Mouse (Mus musculus) hindbrain, embryonic 16.5 days (tissue): ENCODE measurements at regions not wholly inside any gene's neighbourhood (a gene's known extent, or its start where the extent isn't known, plus 50 kb on each side); places are given as distances from the start of the nearest gene placed in this dataset.

ENCODE experiments used
- ATAC-seq: fragments of 200-750 bp; cut with Nextera tagmentation; 2 replicates; pipeline ENCODE4 v1.8.0; 2017; ENCODE audit warnings: moderate TSS enrichment, moderate library complexity
- H3K27ac ChIP-seq: fragments of 300-500 bp; sonication (generic); 2 replicates; pipeline ENCODE4 v1.5.1; 2014; ENCODE audit warnings: low read depth, mild to moderate bottlenecking, control low read depth, low read length, moderate library complexity
- H3K27me3 ChIP-seq: fragments of 300-500 bp; sonication (generic); replicated peaks from 2 replicates; pipeline ENCODE4 v1.6.1; 2014; ENCODE audit warnings: low read length; ENCODE audit not compliant: control insufficient read depth, insufficient read depth
- H3K36me3 ChIP-seq: fragments of 300-500 bp; sonication (generic); 2 replicates; pipeline ENCODE4 v1.6.1; 2014; ENCODE audit warnings: mild to moderate bottlenecking, low read length, moderate library complexity, mixed read lengths; ENCODE audit not compliant: control insufficient read depth, insufficient read depth
- H3K4me1 ChIP-seq: fragments of 300-500 bp; sonication (generic); 2 replicates; pipeline ENCODE4 v1.6.1; 2014; ENCODE audit warnings: low read depth, low read length; ENCODE audit not compliant: control insufficient read depth, insufficient read depth
- H3K4me2 ChIP-seq: fragments of 300-500 bp; sonication (generic); 2 replicates; pipeline ENCODE4 v1.6.1; 2014; ENCODE audit warnings: mild to moderate bottlenecking, low read length, control low read depth, moderate library complexity
- H3K4me3 ChIP-seq: fragments of 300-500 bp; sonication (generic); 2 replicates; pipeline ENCODE4 v1.5.1; 2014; ENCODE audit warnings: mild to moderate bottlenecking, low read length, control low read depth, moderate library complexity
- H3K9ac ChIP-seq: fragments of 300-500 bp; sonication (generic); 2 replicates; pipeline ENCODE4 v1.6.1; 2014; ENCODE audit warnings: low read depth, mild to moderate bottlenecking, control low read depth, low read length, moderate library complexity
- H3K9me3 ChIP-seq: fragments of 300-500 bp; sonication (generic); 2 replicates; pipeline ENCODE4 v1.6.1; 2014; ENCODE audit warnings: mild to moderate bottlenecking, low read length, moderate library complexity; ENCODE audit not compliant: control insufficient read depth
- WGBS: fragments of 180-500 bp; shearing (Covaris S2); extraction: QIAGEN DNeasy Blood & Tissue Kit; methylation state at CpG from one replicate; pipeline ENCODE4 v1.1.7; 2014; 5-methylcytosine and 5-hydroxymethylcytosine counted together

- Histone ChIP-seq H3K36me3 (no peaks in the 10 kb centered on the region), H3K9me3 (no peaks in the 10 kb centered on the region), H3K9ac (no peak overlapping the region), H3K4me2 (no peak overlapping the region), H3K4me1 (no peaks in the 10 kb centered on the region), H3K4me3 (no peak overlapping the region), H3K27ac (no peak overlapping the region), H3K27me3 (no peaks in the 10 kb centered on the region)
- 68% methylated on average over 6 of the region's 6 CpGs for WGBS
- ATAC-seq, result no peak
These were observed 160.2 kb upstream of the Jmjd1c start for GRCm38 (mm10) chr10:66935731-66936130.

- Histone ChIP-seq H3K27me3 (no peaks in the 10 kb centered on the region), H3K9ac (no peak overlapping the region), H3K36me3 (no peaks in the 10 kb centered on the region), H3K4me3 (no peak overlapping the region), H3K27ac (no peak overlapping the region), H3K4me1 (no peaks in the 10 kb centered on the region), H3K4me2 (no peak overlapping the region), H3K9me3 (no peaks in the 10 kb centered on the region)
- 86% methylated on average over 13 of the region's 13 CpGs for WGBS
- ATAC-seq, result no peak
These were observed 158.8 kb upstream of the Jmjd1c start for GRCm38 (mm10) chr10:66937116-66937515.

GRCm38 (mm10) chr10:66940368-66940767 is 155.6 kb upstream of the Jmjd1c start:
- H3K4me1 ChIP-seq, result no peaks in the 10 kb centered on the region
- no peaks in the 10 kb centered on the region for H3K36me3 ChIP-seq
- H3K27ac ChIP-seq, result no peak overlapping the region
- no peaks in the 10 kb centered on the region for H3K9me3 ChIP-seq
- ATAC-seq, result no peak
- H3K4me2 ChIP-seq, result no peak overlapping the region
- H3K27me3 ChIP-seq, result no peaks in the 10 kb centered on the region
- WGBS, result 66% methylated on average over 6 of the region's 6 CpGs
- no peak overlapping the region for H3K4me3 ChIP-seq
- no peak overlapping the region for H3K9ac ChIP-seq

- H3K4me3 ChIP-seq, result no peak overlapping the region
- no peak for ATAC-seq
- H3K27ac ChIP-seq, result no peak overlapping the region
- no peaks in the 10 kb centered on the region for H3K27me3 ChIP-seq
- 87% methylated on average over 5 of the region's 5 CpGs for WGBS
- no peak overlapping the region for H3K4me2 ChIP-seq
- no peaks in the 10 kb centered on the region for H3K36me3 ChIP-seq
- H3K9me3 ChIP-seq, result no peaks in the 10 kb centered on the region
- H3K9ac ChIP-seq, result no peak overlapping the region
- H3K4me1 ChIP-seq, result no peaks in the 10 kb centered on the region
These were observed 155.0 kb upstream of the Jmjd1c start for GRCm38 (mm10) chr10:66940922-66941321.

- no peak overlapping the region for H3K9ac ChIP-seq
- no peaks in the 10 kb centered on the region; the same call in 1 of the 2 replicates for H3K9me3 ChIP-seq
- no peak overlapping the region for H3K27ac ChIP-seq
- no peaks in the 10 kb centered on the region for H3K4me1 ChIP-seq
- no peaks in the 10 kb centered on the region for H3K36me3 ChIP-seq
- ATAC-seq, result no peak
- no peak overlapping the region for H3K4me2 ChIP-seq
- no peaks in the 10 kb centered on the region for H3K27me3 ChIP-seq
- no peak overlapping the region for H3K4me3 ChIP-seq
- 46% methylated on average over 3 of the region's 3 CpGs for WGBS
These were observed 154.0 kb upstream of the Jmjd1c start for GRCm38 (mm10) chr10:66941974-66942373.

- peak; percentile 70; the same call in 1 of the 2 replicates for ATAC-seq
- H3K9ac ChIP-seq, result no peak overlapping the region
- WGBS, result 35% methylated on average over 5 of the region's 5 CpGs
- H3K27ac ChIP-seq, result no peak overlapping the region
- H3K36me3 ChIP-seq, result no peaks in the 10 kb centered on the region
- H3K4me3 ChIP-seq, result no peak overlapping the region
- H3K9me3 ChIP-seq, result no peaks in the 10 kb centered on the region; the same call in 1 of the 2 replicates
- no peak overlapping the region for H3K4me2 ChIP-seq
- no peaks in the 10 kb centered on the region for H3K4me1 ChIP-seq
- no peaks in the 10 kb centered on the region for H3K27me3 ChIP-seq
These were observed 152.1 kb upstream of the Jmjd1c start for GRCm38 (mm10) chr10:66943875-66944274.

GRCm38 (mm10) chr10:66946161-66946560 is 149.8 kb upstream of the Jmjd1c start:
- WGBS, result 77% methylated on average over 2 of the region's 2 CpGs
- H3K4me1 ChIP-seq, result no peaks in the 10 kb centered on the region
- H3K4me3 ChIP-seq, result no peak overlapping the region
- no peak overlapping the region for H3K27ac ChIP-seq
- H3K9me3 ChIP-seq, result no peaks in the 10 kb centered on the region; the same call in 1 of the 2 replicates
- no peaks in the 10 kb centered on the region for H3K36me3 ChIP-seq
- no peak for ATAC-seq
- no peak overlapping the region for H3K4me2 ChIP-seq
- no peak overlapping the region for H3K9ac ChIP-seq
- H3K27me3 ChIP-seq, result no peaks in the 10 kb centered on the region

- no peak overlapping the region for H3K9ac ChIP-seq
- no peaks in the 10 kb centered on the region for H3K27me3 ChIP-seq
- no peak overlapping the region for H3K4me3 ChIP-seq
- no peaks in the 10 kb centered on the region; the same call in 1 of the 2 replicates for H3K9me3 ChIP-seq
- no peak overlapping the region for H3K27ac ChIP-seq
- no peak for ATAC-seq
- 94% methylated on average over 2 of the region's 2 CpGs for WGBS
- no peaks in the 10 kb centered on the region for H3K4me1 ChIP-seq
- no peaks in the 10 kb centered on the region for H3K36me3 ChIP-seq
- no peak overlapping the region for H3K4me2 ChIP-seq
These were observed 147.6 kb upstream of the Jmjd1c start for GRCm38 (mm10) chr10:66948329-66948728.

- Histone ChIP-seq H3K36me3 (no peaks in the 10 kb centered on the region), H3K4me1 (peaks cover 2% of the 10 kb centered on the region; the same call in 1 of the 2 replicates), H3K9ac (no peak overlapping the region), H3K27me3 (no peaks in the 10 kb centered on the region), H3K4me2 (no peak overlapping the region), H3K4me3 (no peak overlapping the region), H3K27ac (no peak overlapping the region), H3K9me3 (no peaks in the 10 kb centered on the region; the same call in 1 of the 2 replicates)
- WGBS, result 89% methylated on average over 4 of the region's 4 CpGs
- ATAC-seq, result no peak
These were observed 145.5 kb upstream of the Jmjd1c start for GRCm38 (mm10) chr10:66950441-66950840.
